Mouse (Mus musculus): Measurements from ENCODE around the gene Nufip2. TPM values are rescaled to one million over a fixed set of nuclear protein-coding genes. Genes with fewer than 3 reads are reported as not detected.
"Not testable (repeated sequence)": the region's sequence is repeated elsewhere in the genome, so short reads cannot be mapped to it uniquely, and the experiment has no call there.

The Nufip2 gene
- total RNA-seq (2014; rRNA removed) (33.6 and 34.5 TPM in 2 replicates), polyA plus RNA-seq (2015; fragmentation: Nextera tagmentation; extraction: Ambion mirVana) (3.8 and 4.3 TPM in 2 replicates)

DNA sequence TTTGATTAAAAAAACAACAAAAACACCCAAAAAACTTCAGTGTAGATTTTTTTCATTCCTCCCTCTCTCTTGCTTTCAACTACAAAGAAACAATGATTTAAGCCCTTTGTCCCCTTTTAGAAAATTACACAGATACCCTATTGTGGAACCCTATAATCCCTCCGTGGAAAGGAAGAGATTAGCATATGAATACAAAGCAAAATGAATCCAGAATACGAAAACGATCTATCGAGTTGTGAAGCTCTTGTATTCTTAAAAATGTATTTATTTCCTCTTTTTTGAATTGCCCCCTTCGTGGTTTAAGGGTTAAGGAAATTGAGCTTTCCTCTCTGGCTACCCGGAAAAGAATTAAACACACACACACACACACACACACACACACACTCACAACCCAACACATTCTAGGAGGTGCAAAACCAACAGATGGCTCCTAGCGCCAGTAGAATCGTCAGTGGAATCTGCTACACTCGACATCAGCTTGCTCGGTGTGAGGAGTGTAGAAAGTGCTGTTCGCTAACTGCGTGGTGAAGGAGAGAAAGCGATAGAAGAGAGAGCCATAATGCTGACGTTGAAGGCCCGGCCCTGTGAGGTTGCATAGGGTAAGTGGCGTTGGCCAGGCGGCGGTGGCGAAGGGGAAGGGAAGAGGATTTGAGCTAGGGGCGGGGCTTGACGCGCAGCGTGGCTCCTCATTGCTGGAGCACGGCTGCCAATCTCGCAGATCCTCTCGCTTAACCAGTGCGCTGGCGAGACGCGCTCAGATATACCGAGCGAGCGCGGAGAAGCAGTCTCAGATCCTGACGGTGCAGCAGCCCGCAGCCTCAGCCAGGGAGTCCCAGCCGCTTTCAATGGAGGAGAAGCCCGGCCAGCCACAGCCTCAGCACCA is at the start of gene Nufip2:
Gene Nufip2 (plus strand): TSS at position 773 of the 883 bp plus-strand sequence.
- Histone ChIP-seq H3K4me3 (ENCODE audit: low read length) (peak within 1 kb of the TSS; percentile 99), H3K9ac (replicated peaks; ENCODE audit: low read length) (peak within 1 kb of the TSS; percentile 96), H3K27me3 (ENCODE audit: insufficient read depth, low read length) (no peaks in the 10 kb centered on the region), H3K27ac (peak within 1 kb of the TSS; percentile 99), H3K36me3 (ENCODE audit: insufficient read depth, low read length) (no peaks in the 10 kb centered on the region), H3K4me2 (ENCODE audit: low read depth, low read length) (peak within 1 kb of the TSS; percentile 66), H3K4me1 (ENCODE audit: insufficient read depth, low read length) (no peaks in the 10 kb centered on the region), H3K9me3 (ENCODE audit: low read length) (no peaks in the 10 kb centered on the region)
- WGBS, result under 1% methylated on average over 38 of the region's 38 CpGs
- ATAC-seq (peak; percentile 98), DNase-seq (ENCODE audit: low spot score) (peak; percentile 99)
- peak; percentile 29; the same call in 1 of the 2 replicates for TF ChIP-seq CTCF (IDR thresholded peaks at IDR 0.05; ENCODE audit: low read depth)

DNA sequence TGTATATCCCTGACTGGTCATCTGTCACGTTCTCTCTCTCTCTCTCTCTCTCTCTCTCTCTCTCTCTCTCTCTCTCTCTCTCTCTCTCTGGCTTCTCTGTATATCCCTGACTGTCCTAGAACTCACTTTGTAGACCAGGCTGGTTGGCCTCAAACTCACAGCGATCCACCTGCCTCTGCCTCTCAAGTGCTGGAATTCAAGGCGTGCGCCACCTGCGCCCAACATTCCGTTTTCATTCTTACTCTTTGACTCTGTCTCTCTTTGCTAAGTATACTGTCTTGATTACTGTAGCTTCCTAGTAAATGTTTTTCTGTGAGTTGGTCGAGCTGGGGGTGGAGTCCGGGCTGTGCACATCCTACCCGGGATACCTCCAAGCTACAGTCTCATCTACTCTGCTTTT is 44.6 kb upstream of the Nufip2 start:
- Histone ChIP-seq H3K4me2 (ENCODE audit: low read depth, low read length) (no peak overlapping the region), H3K9ac (replicated peaks; ENCODE audit: low read length) (no peak overlapping the region), H3K27me3 (ENCODE audit: insufficient read depth, low read length) (no peaks in the 10 kb centered on the region), H3K4me3 (ENCODE audit: low read length) (no peak overlapping the region), H3K9me3 (ENCODE audit: low read length) (no peaks in the 10 kb centered on the region), H3K27ac (no peak overlapping the region), H3K4me1 (ENCODE audit: insufficient read depth, low read length) (no peaks in the 10 kb centered on the region), H3K36me3 (ENCODE audit: insufficient read depth, low read length) (no peaks in the 10 kb centered on the region)
- no peak for DNase-seq (ENCODE audit: low spot score)
- ATAC-seq, result no peak
- WGBS, result 84% methylated on average over 9 of the region's 9 CpGs
- no peak for TF ChIP-seq CTCF (IDR thresholded peaks at IDR 0.05; ENCODE audit: low read depth)

DNA sequence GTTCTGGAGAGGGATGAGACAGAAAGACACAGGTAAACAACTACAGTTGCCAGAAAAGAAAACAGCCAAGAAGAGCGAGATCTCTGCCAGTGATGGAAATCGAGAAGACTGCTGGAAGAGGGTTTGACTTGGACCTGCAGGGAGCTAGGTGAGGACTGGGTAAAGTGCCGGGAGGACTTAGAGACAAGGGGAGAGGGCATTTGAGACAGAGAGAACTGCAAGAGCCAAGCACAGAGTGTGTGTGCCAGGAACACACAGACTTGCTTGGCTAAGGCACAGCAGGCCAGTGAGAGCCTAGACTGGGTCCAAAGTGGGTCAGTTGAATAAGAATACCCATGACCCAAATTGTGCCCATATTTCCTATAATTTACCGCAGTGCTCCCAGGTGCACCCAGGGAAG is 40.5 kb upstream of the Nufip2 start:
- Histone ChIP-seq H3K4me3 (ENCODE audit: low read length) (no peak overlapping the region), H3K9me3 (ENCODE audit: low read length) (no peaks in the 10 kb centered on the region), H3K4me1 (ENCODE audit: insufficient read depth, low read length) (no peaks in the 10 kb centered on the region), H3K9ac (replicated peaks; ENCODE audit: low read length) (no peak overlapping the region), H3K36me3 (ENCODE audit: insufficient read depth, low read length) (no peaks in the 10 kb centered on the region), H3K27me3 (ENCODE audit: insufficient read depth, low read length) (no peaks in the 10 kb centered on the region), H3K4me2 (ENCODE audit: low read depth, low read length) (no peak overlapping the region), H3K27ac (no peak overlapping the region)
- TF ChIP-seq CTCF (IDR thresholded peaks at IDR 0.05; ENCODE audit: low read depth), result no peak
- peak; percentile 7 for DNase-seq (ENCODE audit: low spot score)
- WGBS, result 83% methylated on average over 4 of the region's 4 CpGs
- ATAC-seq, result no peak

DNA sequence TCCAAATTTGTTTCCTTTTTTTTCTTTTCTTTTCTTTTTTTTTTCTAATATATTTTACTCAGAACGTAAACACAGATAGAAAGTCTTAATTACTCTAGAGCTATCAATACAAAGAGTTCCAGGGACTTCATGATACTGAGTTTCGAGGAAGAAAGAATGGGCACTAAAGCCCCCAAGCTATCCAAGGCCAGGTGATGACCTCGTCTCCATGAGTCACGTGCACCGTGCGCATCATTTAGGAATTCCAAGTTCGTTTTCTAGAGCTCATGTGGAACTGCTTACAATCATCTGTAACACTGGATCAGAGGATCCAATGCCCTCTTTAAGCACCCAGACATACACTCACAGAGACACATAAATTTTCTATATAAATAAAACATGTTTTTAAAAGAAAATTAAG is 37.1 kb upstream of the Nufip2 start:
- Histone ChIP-seq H3K4me1 (ENCODE audit: insufficient read depth, low read length) (no peaks in the 10 kb centered on the region), H3K4me2 (ENCODE audit: low read depth, low read length) (no peak overlapping the region)

GRCm38 (mm10) chr11:77652484-77652883 is 33.5 kb upstream of the Nufip2 start:
- no peak for TF ChIP-seq CTCF (IDR thresholded peaks at IDR 0.05; ENCODE audit: low read depth)
- Histone ChIP-seq H3K4me1 (ENCODE audit: insufficient read depth, low read length) (no peaks in the 10 kb centered on the region), H3K4me3 (ENCODE audit: low read length) (no peak overlapping the region), H3K9ac (replicated peaks; ENCODE audit: low read length) (no peak overlapping the region), H3K36me3 (ENCODE audit: insufficient read depth, low read length) (no peaks in the 10 kb centered on the region), H3K4me2 (ENCODE audit: low read depth, low read length) (no peak overlapping the region), H3K27ac (no peak overlapping the region), H3K27me3 (ENCODE audit: insufficient read depth, low read length) (no peaks in the 10 kb centered on the region), H3K9me3 (ENCODE audit: low read length) (no peaks in the 10 kb centered on the region)
- DNase-seq (ENCODE audit: low spot score), result no peak
- ATAC-seq, result no peak
- WGBS, result 61% methylated on average over 6 of the region's 6 CpGs

More for the DNA sequence above, 37.1 kb upstream of the Nufip2 start:
- 76% methylated on average over 7 of the region's 7 CpGs for whole genome bisulfite sequencing
- ATAC-seq, result no peak
- H3K9me3 ChIP-seq (ENCODE audit: low read length), result no peaks in the 10 kb centered on the region
- H3K27ac ChIP-seq, result no peak overlapping the region
- TF ChIP-seq CTCF (IDR thresholded peaks at IDR 0.05; ENCODE audit: low read depth), result no peak
- H3K27me3 ChIP-seq (ENCODE audit: insufficient read depth, low read length), result no peaks in the 10 kb centered on the region
- no peak for DNase-seq (ENCODE audit: low spot score)
- H3K36me3 ChIP-seq (ENCODE audit: insufficient read depth, low read length), result no peaks in the 10 kb centered on the region
- no peak overlapping the region for H3K4me3 ChIP-seq (ENCODE audit: low read length)
- no peak overlapping the region for H3K9ac ChIP-seq (replicated peaks; ENCODE audit: low read length)

- H3K27me3 ChIP-seq (ENCODE audit: insufficient read depth, low read length); H3K36me3 ChIP-seq (ENCODE audit: insufficient read depth, low read length); H3K9me3 ChIP-seq (ENCODE audit: low read length); H3K4me1 ChIP-seq (ENCODE audit: insufficient read depth, low read length); H3K9ac ChIP-seq (replicated peaks; ENCODE audit: low read length); H3K4me2 ChIP-seq (ENCODE audit: low read depth, low read length); ATAC-seq; H3K27ac ChIP-seq; H3K4me3 ChIP-seq (ENCODE audit: low read length); DNase-seq (ENCODE audit: low spot score): not testable (repeated sequence)
- WGBS, result 97% methylated on average over 4 of the region's 4 CpGs
These were observed 32.4 kb upstream of the Nufip2 start for GRCm38 (mm10) chr11:77653406-77654190.

Measured in hindbrain, postnatal 0 days (tissue).